Mouse (Mus musculus) intestine, embryonic 16.5 days (tissue): Measurements from ENCODE around the gene Sergef. TPM values are rescaled to one million over a fixed set of nuclear protein-coding genes. Genes with fewer than 3 reads are reported as not detected.

Source experiments
- ATAC-seq: fragments of 200-750 bp; cut with Nextera tagmentation; 2 replicates; pipeline ENCODE4 v1.8.0; 2017; ENCODE audit warnings: moderate TSS enrichment, moderate library complexity
- H3K27ac ChIP-seq: fragments of 300-500 bp; sonication (generic); 2 replicates; pipeline ENCODE4 v1.5.1; 2014; ENCODE audit warnings: mild to moderate bottlenecking, low read length
- H3K27me3 ChIP-seq: fragments of 300-500 bp; sonication (generic); replicated peaks from 2 replicates; pipeline ENCODE4 v1.6.1; 2014; ENCODE audit warnings: low read length, control low read depth, mixed read lengths; ENCODE audit not compliant: control insufficient read depth, insufficient read depth
- H3K36me3 ChIP-seq: fragments of 300-500 bp; sonication (generic); 2 replicates; pipeline ENCODE4 v1.6.1; 2014; ENCODE audit warnings: low read length, control low read depth; ENCODE audit not compliant: control insufficient read depth, insufficient read depth
- H3K4me1 ChIP-seq: fragments of 300-500 bp; sonication (generic); 2 replicates; pipeline ENCODE4 v1.6.1; 2014; ENCODE audit warnings: low read length, control low read depth, mixed read lengths; ENCODE audit not compliant: control insufficient read depth, insufficient read depth
- H3K4me2 ChIP-seq: fragments of 300-500 bp; sonication (generic); 2 replicates; pipeline ENCODE4 v1.6.1; 2014; ENCODE audit warnings: low read depth, low read length, control low read depth
- H3K4me3 ChIP-seq: fragments of 300-500 bp; sonication (generic); 2 replicates; pipeline ENCODE4 v1.5.1; 2014; ENCODE audit warnings: mild to moderate bottlenecking, low read length
- H3K9ac ChIP-seq: fragments of 300-500 bp; sonication (generic); 2 replicates; pipeline ENCODE4 v1.6.1; 2014; ENCODE audit warnings: low read depth, low read length
- H3K9me3 ChIP-seq: fragments of 300-500 bp; sonication (generic); 2 replicates; pipeline ENCODE4 v1.6.1; 2016; ENCODE audit warnings: low read length, control low read depth; ENCODE audit not compliant: control insufficient read depth
- WGBS: fragments of 180-500 bp; shearing (Covaris S2); extraction: QIAGEN DNeasy Blood & Tissue Kit; methylation state at CpG from one replicate; pipeline ENCODE4 v1.1.7; 2014; 5-methylcytosine and 5-hydroxymethylcytosine counted together
- polyA plus RNA-seq: library from polyadenylated mRNA; unstranded; fragments of >200 nt; fragmentation: Nextera tagmentation; extraction: Ambion mirVana; gene quantifications from 2 replicates; pipeline ENCODE4 v1.2.1, GENCODE M21; 2015

The Sergef gene
- polyA plus RNA-seq, 1 experiment from 2014 or later: 14.6 TPM

- WGBS: 77% methylated on average over 6 of the region's 6 CpGs
- no peak overlapping the region for H3K9ac ChIP-seq
- no peak overlapping the region for H3K4me2 ChIP-seq
- peaks cover 8% of the 10 kb centered on the region for H3K4me1 ChIP-seq
- no peaks in the 10 kb centered on the region for H3K9me3 ChIP-seq
- no peak for ATAC-seq
- H3K36me3 ChIP-seq: no peaks in the 10 kb centered on the region
- no peak overlapping the region for H3K27ac ChIP-seq
- no peaks in the 10 kb centered on the region for H3K27me3 ChIP-seq
- no peak overlapping the region for H3K4me3 ChIP-seq
Observed at GRCm38 (mm10) chr7:46484223-46484622, 155.4 kb downstream of the Sergef start.

- Histone ChIP-seq H3K36me3 (no peaks in the 10 kb centered on the region), H3K4me1 (peaks cover 8% of the 10 kb centered on the region), H3K27ac (no peak overlapping the region), H3K9ac (no peak overlapping the region), H3K4me2 (no peak overlapping the region), H3K4me3 (no peak overlapping the region), H3K27me3 (no peaks in the 10 kb centered on the region), H3K9me3 (no peaks in the 10 kb centered on the region)
- 63% methylated on average over 10 of the region's 10 CpGs for WGBS
- no peak for ATAC-seq
Observed at GRCm38 (mm10) chr7:46483050-46483449, 156.6 kb downstream of the Sergef start.

GRCm38 (mm10) chr7:46482099-46482531 is 157.5 kb downstream of the Sergef start:
- WGBS: 56% methylated on average over 2 of the region's 2 CpGs
- Histone ChIP-seq H3K9me3 (no peaks in the 10 kb centered on the region), H3K27ac (no peak overlapping the region), H3K4me3 (no peak overlapping the region), H3K27me3 (no peaks in the 10 kb centered on the region), H3K4me2 (no peak overlapping the region), H3K9ac (no peak overlapping the region), H3K4me1 (peaks cover 8% of the 10 kb centered on the region), H3K36me3 (no peaks in the 10 kb centered on the region)
- peak; percentile 59 for ATAC-seq

GRCm38 (mm10) chr7:46479793-46480192 is 159.8 kb downstream of the Sergef start:
- Histone ChIP-seq H3K36me3 (no peaks in the 10 kb centered on the region), H3K9me3 (no peaks in the 10 kb centered on the region), H3K4me2 (no peak overlapping the region), H3K27me3 (no peaks in the 10 kb centered on the region), H3K4me1 (peaks cover 8% of the 10 kb centered on the region), H3K4me3 (no peak overlapping the region), H3K9ac (no peak overlapping the region), H3K27ac (no peak overlapping the region)
- 63% methylated on average over 6 of the region's 6 CpGs for WGBS
- no peak for ATAC-seq

- H3K27me3 ChIP-seq: no peaks in the 10 kb centered on the region
- no peaks in the 10 kb centered on the region for H3K9me3 ChIP-seq
- no peak overlapping the region for H3K27ac ChIP-seq
- H3K4me2 ChIP-seq: no peak overlapping the region
- H3K36me3 ChIP-seq: no peaks in the 10 kb centered on the region
- peaks cover 10% of the 10 kb centered on the region for H3K4me1 ChIP-seq
- ATAC-seq: no peak
- H3K9ac ChIP-seq: no peak overlapping the region
- 93% methylated on average over 3 of the region's 3 CpGs for WGBS
- no peak overlapping the region for H3K4me3 ChIP-seq
Observed at GRCm38 (mm10) chr7:46477456-46477855, 162.2 kb downstream of the Sergef start.

- Histone ChIP-seq H3K9me3 (no peaks in the 10 kb centered on the region), H3K27me3 (no peaks in the 10 kb centered on the region), H3K9ac (no peak overlapping the region), H3K36me3 (no peaks in the 10 kb centered on the region), H3K27ac (no peak overlapping the region), H3K4me2 (no peak overlapping the region), H3K4me3 (no peak overlapping the region), H3K4me1 (peaks cover 7% of the 10 kb centered on the region; the same call in 1 of the 2 replicates)
- no peak for ATAC-seq
- WGBS: 75% methylated on average over 5 of the region's 5 CpGs
Observed at GRCm38 (mm10) chr7:46475464-46475863, 164.1 kb downstream of the Sergef start.

- H3K27ac ChIP-seq: no peak overlapping the region
- H3K36me3 ChIP-seq: no peaks in the 10 kb centered on the region
- H3K4me3 ChIP-seq: no peak overlapping the region
- H3K4me2 ChIP-seq: no peak overlapping the region
- H3K27me3 ChIP-seq: no peaks in the 10 kb centered on the region
- WGBS: 38% methylated on average over 9 of the region's 9 CpGs
- no peak overlapping the region for H3K9ac ChIP-seq
- ATAC-seq: no peak
- no peaks in the 10 kb centered on the region for H3K9me3 ChIP-seq
- peaks cover 13% of the 10 kb centered on the region; the same call in 1 of the 2 replicates for H3K4me1 ChIP-seq
Observed at GRCm38 (mm10) chr7:46473141-46473540, 166.5 kb downstream of the Sergef start.

GRCm38 (mm10) chr7:46471054-46471737 is 168.4 kb downstream of the Sergef start:
- peak; percentile 50 for ATAC-seq
- Histone ChIP-seq H3K9ac (no peak overlapping the region; the same call in 1 of the 2 replicates), H3K27me3 (no peaks in the 10 kb centered on the region), H3K36me3 (no peaks in the 10 kb centered on the region), H3K4me1 (peaks cover 13% of the 10 kb centered on the region; the same call in 1 of the 2 replicates), H3K27ac (no peak overlapping the region), H3K9me3 (no peaks in the 10 kb centered on the region), H3K4me2 (no peak overlapping the region), H3K4me3 (no peak overlapping the region)
- WGBS: 59% methylated on average over 7 of the region's 7 CpGs

- WGBS: 58% methylated on average over 3 of the region's 3 CpGs
- peak; percentile 93 for ATAC-seq
- no peaks in the 10 kb centered on the region for H3K9me3 ChIP-seq
- no peaks in the 10 kb centered on the region for H3K27me3 ChIP-seq
- no peak overlapping the region for H3K4me3 ChIP-seq
- H3K9ac ChIP-seq: no peak overlapping the region
- H3K27ac ChIP-seq: no peak overlapping the region
- peaks cover 13% of the 10 kb centered on the region; the same call in 1 of the 2 replicates for H3K4me1 ChIP-seq
- H3K4me2 ChIP-seq: no peak overlapping the region
- H3K36me3 ChIP-seq: no peaks in the 10 kb centered on the region
Observed at GRCm38 (mm10) chr7:46469542-46469941, 170.1 kb downstream of the Sergef start.
